Mouse (Mus musculus) ovary, adult 10 weeks (tissue): ENCODE data around the gene Noct. TPM values are rescaled to one million over a fixed set of nuclear protein-coding genes. Genes with fewer than 3 reads are reported as not detected.

Experiments
- polyA plus RNA-seq: library from polyadenylated mRNA; stranded (reverse); fragments of 350-450 nt; fragmentation: Illumina TruSeq; extraction: RNeasy Lipid Tissue Mini Kit (QIAGEN cat#74804); gene quantifications from one replicate; pipeline ENCODE4 v1.2.3, GENCODE M21; 2014

Noct gene
- polyA plus RNA-seq = 17.2 TPM

DNA sequence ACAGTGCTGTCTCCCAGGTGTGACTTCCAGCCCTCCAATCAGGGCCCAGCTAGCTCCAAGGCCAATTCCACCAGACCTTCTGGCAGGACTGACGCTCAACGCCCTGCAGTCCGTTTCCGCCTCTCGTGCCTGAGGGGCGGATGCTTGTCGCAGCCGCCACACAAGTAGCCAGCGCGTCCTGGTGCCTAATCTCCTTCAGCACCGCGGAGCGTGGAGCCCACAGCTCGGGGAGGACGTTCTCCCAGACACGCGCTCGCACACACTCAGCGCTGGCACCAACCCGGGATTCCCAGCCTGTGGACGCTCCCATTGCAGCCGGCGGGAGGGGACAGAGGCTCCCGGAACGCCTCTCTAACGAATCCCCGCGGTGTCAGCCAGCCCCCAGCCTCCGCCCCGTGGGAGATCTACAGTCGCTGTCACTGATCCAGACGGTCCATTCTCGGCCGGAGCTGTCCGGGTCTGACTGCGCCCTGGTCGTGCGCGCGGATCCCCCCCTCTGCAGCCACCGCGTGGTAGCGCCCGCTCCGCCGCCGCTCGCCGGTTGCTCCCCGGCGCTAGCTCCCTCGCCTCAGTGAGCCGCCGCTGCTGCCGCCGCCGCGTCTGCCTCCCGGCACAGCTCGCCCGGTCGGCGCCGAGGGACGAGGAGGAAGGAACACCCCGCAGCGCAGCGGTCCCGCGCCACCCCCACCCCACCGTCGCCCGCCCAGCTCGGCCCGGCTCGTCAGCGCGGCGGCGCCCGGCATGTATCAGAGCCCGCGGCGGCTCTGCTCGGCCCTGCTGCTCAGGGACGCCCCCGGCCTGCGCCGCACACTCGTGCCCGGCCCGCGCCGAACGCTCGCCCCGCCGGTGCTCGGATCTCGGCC lies at the start of gene Noct:
Noct (plus strand) TSS at position 85 of the 863 bp plus-strand sequence.

Other genes with a start within 250 kb of the Noct start
- 91.3 TPM for gene Elf2, start 116.2 kb downstream of the Noct start, polyA plus RNA-seq
- gene Mgarp, start 172.3 kb downstream of the Noct start, polyA plus RNA-seq = 765 TPM
- 382 TPM for gene Ndufc1, start 184.5 kb downstream of the Noct start, polyA plus RNA-seq
- 373 TPM for gene Naa15, start 190.7 kb downstream of the Noct start, polyA plus RNA-seq